Mouse (Mus musculus): ENCODE measurements at regions not wholly inside any gene's neighbourhood (a gene's known extent, or its start where the extent isn't known, plus 50 kb on each side); places are given as distances from the start of the nearest gene placed in this dataset.
"Not testable (repeated sequence)": the region's sequence is repeated elsewhere in the genome, so short reads cannot be mapped to it uniquely, and the experiment has no call there.

DNA sequence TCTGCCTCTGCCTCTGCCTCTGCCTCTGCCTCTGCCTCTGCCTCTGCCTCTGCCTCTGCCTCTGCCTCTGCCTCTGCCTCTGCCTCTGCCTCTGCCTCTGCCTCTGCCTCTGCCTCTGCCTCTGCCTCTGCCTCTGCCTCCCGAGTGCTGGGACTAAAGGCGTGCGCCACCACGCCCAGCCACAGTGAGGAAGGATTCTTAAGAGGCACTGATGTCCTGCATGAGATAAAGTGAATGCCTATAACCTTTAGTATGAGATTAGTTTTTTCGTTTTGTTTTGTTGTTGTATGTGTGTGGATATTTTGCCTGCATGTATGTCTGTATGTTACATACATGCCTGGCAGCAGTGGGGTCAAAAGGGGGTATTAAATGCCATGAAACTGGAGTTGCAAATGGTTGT is 63.2 kb downstream of the Hlx start:
- not testable (repeated sequence) for DNase-seq (ENCODE audit: low spot score in 2 of 2)

DNA sequence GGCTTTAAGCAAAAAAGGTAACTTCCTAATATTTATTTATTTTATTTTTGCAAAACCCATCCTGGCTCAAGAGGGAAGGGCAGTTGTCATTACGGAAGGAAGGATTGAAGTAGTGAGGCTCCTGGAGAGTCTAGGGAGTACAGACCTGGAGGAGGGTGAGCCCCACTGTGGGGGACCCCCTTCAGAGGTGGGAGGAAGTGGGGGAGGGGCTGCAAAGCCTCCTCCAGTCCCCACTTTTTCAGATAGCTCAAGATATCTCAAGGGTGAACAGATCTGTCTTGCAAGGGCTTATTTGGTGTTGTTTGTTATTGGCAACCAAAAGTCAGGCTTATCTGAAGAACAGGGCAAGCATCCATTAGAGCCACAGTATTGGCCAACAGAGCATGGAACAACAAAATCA is 64.0 kb downstream of the Hlx start:
- no peak for DNase-seq (ENCODE audit: low spot score in 2 of 2)

DNA sequence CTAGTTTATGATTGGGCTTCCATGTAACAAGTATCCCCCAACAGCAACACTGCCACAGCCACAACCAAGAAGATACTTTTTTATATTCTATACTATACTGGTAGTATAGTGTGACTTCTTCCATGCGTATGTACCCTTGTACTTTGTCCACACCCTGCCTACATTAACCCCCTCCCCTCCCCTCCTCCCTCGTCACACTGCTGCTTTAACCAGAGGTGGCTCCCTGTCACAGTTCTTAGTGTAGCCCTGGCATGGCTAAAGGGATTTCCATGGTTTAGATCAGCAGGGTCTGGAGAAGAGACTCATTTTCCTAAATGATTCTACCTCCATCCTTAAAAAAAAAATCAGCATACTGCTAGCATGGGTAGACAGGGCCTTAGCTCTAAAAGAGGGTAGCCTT is 64.4 kb downstream of the Hlx start:
- no peak for DNase-seq (ENCODE audit: low spot score in 2 of 2)

DNA sequence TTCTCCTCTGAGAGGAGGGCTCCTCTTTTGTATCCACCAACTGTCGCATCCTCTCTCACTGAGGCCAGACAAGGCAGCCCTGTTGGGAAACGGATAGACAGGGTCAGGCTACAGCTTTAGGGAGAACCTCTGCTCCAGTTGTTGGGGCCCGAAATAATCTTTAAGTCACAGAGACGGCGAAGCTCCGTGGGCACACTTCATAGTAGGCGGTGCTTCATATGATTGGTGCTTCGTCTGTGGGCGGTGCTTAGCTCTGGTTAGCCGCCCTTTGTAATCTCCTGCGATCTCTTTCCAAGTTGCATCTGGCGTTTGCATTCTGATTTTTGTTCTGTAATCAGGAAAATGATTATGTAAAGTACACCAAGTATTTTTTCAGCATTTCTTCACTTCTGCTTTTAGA is 67.2 kb downstream of the Hlx start:
- no peak for DNase-seq (ENCODE audit: low spot score in 2 of 2)

DNA sequence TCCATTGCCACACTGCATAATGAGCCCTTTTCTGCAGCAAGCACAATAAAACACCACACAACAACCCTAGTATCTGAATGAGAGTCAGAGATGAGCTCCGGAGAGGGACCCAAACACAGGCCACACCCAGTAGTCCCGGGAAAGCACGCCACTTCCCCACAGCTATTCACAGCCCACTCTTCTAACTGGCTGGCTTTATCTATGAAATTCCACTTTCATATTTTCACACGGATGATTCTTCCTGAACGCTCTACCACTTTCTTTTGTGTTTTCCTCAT is 68.4 kb downstream of the Hlx start:
- DNase-seq (ENCODE audit: low spot score in 2 of 2), result no peak

DNA sequence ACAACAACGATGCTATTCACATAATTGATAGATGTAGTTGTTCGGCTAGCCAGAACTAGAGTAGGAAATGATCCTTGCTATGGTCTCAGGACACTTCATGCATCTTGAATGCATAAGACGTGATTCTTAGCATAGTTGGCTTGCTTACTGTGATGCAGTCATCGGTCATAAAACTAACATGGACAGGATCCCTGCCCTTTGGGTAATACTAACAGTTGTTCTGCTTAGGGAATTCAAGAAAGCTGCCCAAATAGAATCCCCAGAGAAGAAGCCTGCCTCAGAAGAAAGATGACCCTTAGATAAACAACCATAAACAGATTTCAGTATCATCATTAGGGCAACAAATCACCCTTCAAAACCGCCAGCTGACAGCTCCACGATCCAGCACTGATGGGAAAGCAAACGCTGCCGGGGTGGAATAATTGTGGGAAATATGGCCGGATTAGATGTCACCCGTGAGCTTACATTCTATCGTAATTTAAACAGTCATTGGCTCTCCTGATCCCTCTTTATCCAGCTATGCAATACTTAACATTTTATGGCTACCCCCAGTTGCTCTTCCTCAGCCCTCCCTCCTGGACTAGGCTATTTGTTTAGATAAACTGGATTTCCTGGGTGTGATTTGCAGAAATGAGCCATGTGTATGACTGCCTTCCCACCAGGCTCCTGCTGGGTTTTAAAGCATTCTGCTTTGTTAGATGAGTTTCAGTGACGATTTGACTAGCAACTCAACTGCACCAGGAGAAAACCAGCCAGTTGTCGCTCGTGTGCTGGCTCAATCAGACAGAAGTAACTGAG is 68.9 kb downstream of the Hlx start:
- DNase-seq (ENCODE audit: low spot score in 2 of 2), result no peak

DNA sequence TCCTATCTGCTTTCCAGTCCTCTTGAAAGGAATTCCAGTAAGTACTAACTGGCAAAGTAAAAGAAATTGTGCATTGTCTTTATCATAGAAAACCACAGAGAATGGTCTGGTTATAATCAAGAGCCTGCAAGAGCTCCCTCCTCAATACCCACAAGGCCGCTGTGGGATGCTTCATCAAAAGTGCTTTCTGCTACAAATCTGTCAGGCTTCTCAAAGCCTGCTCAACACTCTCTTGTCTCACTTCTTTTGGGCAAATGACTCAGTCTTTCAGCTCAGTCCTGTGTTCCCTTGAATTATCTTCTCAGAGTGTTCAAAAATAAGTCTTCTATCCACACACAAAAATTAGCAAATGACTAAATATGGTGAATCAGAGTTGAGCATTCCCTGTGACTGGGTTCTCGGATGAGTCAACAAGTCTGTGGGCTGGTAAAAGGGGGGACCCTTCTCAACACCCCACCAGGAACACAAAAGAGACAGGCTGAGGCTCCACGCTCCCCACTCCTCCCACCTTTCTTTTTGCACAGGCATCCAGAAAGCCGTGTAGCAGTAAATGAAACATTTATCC is 81.8 kb downstream of the Hlx start:
- no peak for DNase-seq (ENCODE audit: low spot score in 2 of 2)

DNA sequence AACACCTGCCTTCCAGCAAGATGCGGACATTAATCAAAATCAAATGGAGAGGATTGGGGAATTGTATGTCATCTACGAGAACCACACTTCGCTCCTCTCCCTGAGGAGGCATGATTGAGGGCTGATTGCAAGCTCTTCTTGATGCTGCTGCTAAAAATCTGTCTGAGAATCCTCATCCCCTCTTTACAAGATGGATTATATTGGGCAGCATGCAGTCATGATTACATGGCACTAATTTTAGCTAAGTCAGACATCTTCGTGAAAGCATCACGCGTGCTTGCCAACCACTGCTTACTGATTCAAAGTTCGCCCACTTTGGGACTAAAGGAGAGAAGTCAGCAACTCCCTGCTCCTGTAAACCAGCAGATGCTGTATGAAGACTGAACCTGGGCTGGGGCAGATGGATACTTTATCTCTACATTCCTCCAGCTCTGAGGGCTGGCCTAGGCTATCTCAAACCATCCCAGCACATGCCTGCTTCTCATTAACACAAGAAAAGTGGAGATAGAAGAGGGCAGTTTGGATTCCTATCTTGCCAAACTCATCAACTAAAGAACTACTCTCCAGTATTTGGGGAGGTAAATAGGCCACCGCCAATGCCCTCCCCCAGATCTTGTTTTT is 84.4 kb downstream of the Hlx start:
- no peak for DNase-seq (ENCODE audit: low spot score in 2 of 2)

DNA sequence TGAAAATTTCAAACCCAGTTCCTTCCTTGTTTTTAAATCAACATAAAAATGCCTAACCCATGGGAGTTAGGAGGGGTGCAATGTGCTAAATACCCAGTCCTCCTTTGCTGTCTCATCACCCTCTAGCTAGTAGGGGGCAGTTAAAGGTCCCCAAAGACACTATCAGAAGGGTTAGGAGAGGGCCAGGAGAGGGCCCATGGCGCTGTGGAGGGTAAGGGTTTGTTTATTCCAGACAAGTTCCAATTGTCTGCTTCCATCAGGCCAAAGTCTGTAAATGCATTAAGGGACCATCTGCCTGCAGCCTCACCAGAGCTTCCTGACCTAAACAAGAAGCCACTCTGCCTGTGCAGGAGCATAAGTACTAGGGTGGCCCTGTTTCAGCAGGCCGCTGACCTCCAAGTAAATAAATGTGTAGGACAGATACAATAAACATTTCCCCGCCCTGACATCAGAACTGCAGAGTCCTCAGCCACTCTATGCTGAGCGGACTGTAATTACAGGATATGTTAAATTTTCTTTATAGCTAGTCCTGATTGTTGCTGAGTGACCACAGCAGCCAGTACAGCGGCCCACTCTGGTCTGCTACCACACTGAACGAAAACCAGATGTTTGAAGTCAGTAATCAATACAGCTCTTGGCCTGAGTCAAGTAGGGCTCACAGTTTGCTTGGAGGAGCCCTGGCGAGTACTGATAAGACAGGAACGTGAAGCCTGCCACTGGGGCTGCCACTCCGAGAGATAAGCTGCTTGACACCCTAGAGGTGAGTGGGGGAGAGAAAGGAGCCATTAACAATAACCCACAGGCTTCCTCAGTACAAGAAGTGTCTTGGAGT is 87.4 kb downstream of the Hlx start:
- DNase-seq (ENCODE audit: low spot score in 2 of 2), result no peak

DNA sequence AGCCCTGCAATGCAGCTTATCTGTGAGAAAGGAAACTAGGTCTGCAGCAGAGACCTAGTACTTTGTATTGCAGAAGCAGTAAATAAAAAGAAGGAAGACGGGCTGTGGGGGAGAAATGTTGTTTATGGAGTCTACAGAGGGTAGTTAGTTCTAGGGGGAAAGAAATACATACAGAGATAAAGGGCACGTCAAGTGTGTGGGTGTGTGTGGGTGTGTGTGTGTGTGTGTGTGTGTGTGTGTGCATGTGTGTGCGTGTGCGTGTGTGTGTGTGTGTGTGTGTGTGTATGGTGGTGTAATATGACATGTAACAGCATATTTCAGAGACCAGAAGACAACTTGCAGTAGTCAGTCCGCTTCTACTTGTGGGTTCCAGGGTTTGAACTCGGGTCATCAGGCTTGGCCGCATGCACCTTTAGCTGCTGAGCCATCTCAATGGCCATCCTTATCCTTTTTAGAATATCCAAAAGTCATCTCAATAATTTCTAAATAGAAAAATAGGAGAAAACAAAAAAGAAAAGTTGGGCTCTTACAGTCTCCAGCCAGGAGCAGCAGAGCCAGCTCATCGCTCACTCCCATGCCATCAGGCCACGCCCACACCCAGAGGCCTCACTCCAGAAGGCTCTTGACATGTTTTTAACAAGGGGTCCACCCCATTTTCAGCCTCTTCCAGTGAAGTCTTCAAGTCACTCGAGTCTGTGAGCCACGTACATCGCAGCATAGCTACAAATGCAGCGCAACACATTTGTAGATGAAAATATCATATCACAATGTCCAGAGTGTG is 101.5 kb downstream of the Hlx start:
- DNase-seq (ENCODE audit: low spot score in 2 of 2), result no peak

DNA sequence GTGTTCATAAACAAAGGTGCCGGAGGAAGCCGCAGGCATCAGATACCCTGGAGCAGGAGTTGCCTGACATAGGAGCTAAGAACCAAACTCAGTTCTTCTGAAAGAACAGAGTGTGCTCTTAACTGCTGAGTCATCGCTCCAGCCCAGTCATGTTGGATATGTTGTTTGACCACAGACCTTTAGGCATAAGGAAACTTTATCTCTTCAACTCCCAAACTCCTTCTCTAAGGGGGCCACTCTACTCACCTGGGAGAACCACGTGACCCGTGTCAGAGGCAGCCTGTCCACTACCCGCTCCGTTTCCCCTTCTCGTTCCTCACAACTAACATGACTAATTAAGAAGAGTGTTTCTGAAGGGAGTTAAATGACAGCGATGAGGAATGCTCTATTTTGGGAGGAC is 103.2 kb downstream of the Hlx start:
- no peak for DNase-seq (ENCODE audit: low spot score in 2 of 2)

DNA sequence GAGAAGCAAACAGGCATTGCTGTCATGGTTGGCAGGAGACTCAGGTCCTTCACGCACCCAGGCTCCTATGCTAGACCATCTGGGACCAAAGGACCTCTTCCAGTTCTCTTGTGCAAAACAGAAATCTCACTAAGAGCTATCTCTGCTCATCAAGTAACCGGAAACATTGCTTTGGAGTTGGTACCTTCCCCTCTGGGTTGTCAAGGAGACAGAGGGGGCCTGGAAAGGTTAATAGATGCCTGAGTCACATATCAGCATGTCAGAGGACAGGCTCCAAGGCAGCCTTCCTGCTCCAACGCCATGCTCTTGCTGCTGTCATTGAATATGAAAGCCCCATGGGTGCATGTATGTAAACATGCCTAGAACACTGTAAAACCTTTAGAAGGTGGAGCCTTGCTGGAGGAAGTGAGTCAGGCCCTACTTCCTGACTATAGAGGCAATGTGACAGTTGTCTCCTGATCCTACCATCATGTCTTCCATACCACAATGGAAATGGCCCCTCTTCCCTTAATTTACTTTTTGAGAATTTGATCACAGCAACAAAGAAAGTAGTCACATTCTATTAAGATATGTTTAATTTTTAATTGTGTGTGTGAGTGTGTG is 103.8 kb downstream of the Hlx start:
- DNase-seq (ENCODE audit: low spot score in 2 of 2), result no peak

DNA sequence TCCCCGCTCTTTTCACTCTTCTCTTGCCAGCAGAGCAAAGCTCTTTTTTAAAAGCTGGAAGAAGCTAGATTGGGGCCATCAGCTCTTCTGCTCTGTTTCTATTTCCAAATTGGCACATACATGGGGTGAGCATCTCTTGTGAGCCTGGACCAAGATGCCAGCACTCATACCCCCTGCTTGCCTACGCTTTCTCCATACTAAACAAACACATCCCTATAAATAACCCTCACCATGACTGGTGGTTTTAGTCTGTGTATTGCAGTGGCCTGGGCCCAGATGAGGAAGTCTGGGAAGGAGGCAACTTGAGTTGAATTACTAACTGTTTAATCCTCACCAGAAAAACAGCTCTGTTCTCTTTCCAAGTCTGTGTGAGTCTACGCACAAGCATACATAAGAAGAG is 110.0 kb downstream of the Hlx start:
- no peak for DNase-seq (ENCODE audit: low spot score in 2 of 2)

DNA sequence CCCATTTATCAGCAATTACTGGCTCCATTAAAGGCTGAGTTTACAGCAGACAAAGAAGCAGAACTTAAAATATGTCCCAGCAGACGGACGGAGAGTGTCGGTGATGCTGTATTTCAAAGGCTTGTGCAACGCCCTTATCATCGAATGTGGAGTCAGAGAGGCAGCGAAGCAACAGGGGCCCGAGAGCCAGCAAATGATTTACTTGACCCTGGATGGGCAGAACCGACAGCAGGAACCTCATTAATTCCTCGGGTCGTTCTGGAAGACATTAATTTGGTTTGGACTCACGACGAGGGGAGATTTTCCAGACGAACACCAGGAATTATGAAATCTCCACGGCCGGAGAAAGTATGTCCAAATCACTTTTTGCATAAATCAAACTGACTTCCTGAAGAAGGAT is 110.5 kb downstream of the Hlx start:
- DNase-seq (ENCODE audit: low spot score in 2 of 2), result no peak

DNA sequence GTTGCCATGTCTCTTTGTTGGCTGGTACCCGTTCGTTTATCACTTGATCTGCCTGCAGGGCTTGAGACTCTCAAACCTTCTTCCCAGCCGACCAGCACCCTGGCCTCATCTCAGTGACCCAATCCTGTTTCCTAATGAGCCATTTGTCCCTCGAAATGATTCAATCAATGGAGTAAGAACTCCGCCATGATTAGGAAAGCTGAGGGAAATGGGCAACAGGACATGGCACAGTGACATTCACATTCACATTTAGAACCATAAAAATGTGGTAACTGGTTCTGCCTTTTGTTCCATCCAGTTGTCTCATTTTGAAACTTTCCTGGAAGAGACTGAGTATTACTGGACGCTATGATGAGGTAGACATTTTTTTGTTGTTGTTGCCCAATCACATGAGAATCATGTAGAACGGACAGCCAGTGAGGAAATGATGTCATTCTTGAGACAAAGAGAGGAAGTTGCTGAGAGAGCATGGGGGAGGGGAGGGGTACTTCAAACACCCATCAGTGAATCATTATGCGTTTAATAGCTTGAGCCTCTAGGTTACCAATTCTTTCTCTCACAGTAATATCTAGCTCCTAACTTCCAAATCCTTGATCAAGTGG is 114.5 kb downstream of the Hlx start:
- no peak for DNase-seq (ENCODE audit: low spot score in 2 of 2)

DNA sequence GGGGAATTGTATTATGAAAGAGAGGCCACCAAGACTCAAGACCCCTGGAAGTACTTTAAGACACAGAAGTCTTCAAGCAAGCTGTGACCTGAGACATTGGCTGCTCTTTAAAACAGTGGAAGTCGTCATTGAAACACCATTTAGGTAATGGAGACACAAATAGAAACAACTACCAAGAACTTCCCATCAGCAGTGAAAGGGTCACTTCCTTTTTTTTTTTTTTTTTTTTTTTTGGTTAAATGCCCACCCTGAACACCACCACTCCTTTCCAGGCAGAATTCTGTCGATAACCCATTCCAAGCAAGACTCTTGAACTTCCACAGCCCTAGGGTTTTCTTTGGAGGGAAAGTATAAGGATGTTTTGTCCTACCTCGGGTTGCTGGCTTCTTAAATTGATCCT is 116.4 kb downstream of the Hlx start:
- no peak for DNase-seq (ENCODE audit: low spot score in 2 of 2)

DNA sequence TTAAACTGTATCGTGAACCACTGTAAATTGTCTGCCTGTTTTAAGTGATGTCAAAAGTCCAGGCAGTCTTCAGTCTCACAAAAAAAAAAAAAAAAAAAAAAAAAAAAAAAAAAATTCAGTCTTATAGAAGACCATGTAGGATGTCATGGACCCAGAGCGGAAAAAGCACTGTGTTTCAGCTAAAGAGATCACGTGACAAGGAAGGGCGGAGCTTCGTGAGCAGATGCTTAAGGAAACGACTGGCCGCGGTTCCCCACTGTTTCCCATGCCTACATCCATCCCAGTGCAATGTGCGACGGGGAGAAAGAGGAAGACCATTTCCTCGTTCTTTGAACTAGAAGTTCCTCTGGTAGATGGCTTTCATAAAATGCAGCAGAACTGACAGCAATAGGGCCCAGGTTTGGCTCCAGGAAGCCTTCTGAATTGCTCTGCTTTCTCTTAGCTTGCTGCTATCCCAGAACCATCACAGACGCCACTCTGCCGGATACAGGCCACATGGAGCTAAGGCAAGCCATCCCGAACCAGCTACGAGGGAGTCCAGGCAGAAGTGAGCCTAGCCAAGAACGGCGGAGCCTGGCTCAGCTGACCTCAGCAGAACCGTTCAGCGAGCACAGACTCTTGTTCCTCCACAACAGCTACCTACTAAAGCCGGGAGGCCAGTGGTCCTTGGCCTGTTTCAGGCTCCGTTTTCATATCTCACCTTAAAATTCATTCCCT is 117.6 kb downstream of the Hlx start:
- no peak for DNase-seq (ENCODE audit: low spot score in 2 of 2)

DNA sequence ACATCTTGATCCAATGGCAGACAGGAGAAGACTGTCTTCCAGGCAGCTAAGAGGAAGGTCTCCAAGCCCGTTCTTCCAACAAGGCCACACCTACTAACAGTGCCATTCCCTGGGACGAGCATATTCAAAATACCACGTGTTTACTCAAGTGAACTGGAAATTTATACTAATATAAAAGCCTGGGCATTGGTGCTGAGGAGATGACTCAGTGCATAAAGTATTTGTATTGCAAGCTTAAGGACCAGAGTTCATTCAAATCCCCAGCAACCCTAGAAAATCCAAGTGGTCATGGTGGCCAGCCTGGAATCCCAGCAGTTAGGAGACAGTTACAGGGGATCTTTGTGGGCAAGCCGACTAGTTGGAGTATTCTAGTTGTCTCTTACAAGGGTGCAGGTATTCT is 119.5 kb downstream of the Hlx start:
- DNase-seq (ENCODE audit: low spot score in 2 of 2), result no peak

DNA sequence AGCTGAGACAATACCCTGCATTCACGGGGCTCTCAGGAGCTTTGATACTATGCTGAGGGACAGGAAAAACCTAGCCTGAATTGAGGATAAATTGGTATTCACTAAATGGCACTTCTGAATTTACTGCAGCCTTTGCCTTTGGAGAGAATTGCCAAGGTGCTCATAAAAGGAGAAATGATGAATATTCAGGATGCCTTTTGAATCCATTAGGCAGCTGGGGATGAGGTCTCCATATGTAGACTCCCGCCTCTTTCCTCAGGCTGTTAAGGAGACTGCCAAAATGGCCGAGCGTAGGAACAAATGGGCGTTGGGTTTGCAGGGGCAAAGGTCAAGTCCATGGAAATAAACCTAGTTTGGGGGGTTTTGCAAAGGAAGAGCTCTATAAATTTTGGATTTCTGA is 123.5 kb downstream of the Hlx start:
- no peak for DNase-seq (ENCODE audit: low spot score in 2 of 2)

DNA sequence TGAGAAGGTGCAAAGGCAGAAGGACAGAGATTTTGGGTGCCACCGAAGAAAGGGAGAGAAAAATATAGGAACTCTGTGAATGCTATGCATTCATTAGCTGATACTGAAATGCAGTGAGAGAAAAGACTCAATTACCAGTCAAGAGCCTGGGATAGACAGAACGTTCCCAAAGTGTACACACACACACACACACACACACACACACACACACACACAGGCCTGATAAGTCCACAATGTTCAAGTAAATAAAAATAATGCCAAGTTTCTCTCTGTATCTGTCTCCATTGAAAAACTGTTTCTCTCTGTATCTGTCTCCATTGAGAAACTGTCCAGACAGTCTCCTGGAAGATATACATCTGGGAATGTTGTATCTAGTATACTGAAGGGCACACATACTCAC is 124.1 kb downstream of the Hlx start:
- DNase-seq (ENCODE audit: low spot score in 2 of 2), result no peak

Data from adrenal gland, adult 18-20 months (tissue).